Mouse (Mus musculus) midbrain, embryonic 15.5 days (tissue): Measurements from ENCODE around the gene Phf23. TPM values are rescaled to one million over a fixed set of nuclear protein-coding genes. Genes with fewer than 3 reads are reported as not detected.

Experiments used
- ATAC-seq: fragments of 200-750 bp; cut with Nextera tagmentation; replicated peaks from 2 replicates; pipeline ENCODE4 v1.8.0; 2017; ENCODE audit warnings: moderate TSS enrichment
- H3K27ac ChIP-seq: fragments of 300-500 bp; sonication (generic); 2 replicates; pipeline ENCODE4 v1.5.1; 2015; ENCODE audit warnings: mild to moderate bottlenecking, inconsistent platforms
- H3K27me3 ChIP-seq: fragments of 300-500 bp; sonication (generic); replicated peaks from 2 replicates; pipeline ENCODE4 v1.6.1; 2015; ENCODE audit warnings: inconsistent platforms
- H3K36me3 ChIP-seq: fragments of 300-500 bp; sonication (generic); replicated peaks from 2 replicates; pipeline ENCODE4 v1.6.1; 2015; ENCODE audit warnings: inconsistent platforms
- H3K4me1 ChIP-seq: fragments of 300-500 bp; sonication (generic); 2 replicates; pipeline ENCODE4 v1.6.1; 2015; ENCODE audit warnings: inconsistent platforms
- H3K4me2 ChIP-seq: fragments of 300-500 bp; sonication (generic); 2 replicates; pipeline ENCODE4 v1.6.1; 2015; ENCODE audit warnings: inconsistent platforms, mild to moderate bottlenecking, moderate library complexity
- H3K4me3 ChIP-seq: fragments of 300-500 bp; sonication (generic); 2 replicates; pipeline ENCODE4 v1.5.1; 2015; ENCODE audit warnings: mild to moderate bottlenecking, inconsistent platforms
- H3K9ac ChIP-seq: fragments of 300-500 bp; sonication (generic); 2 replicates; pipeline ENCODE4 v1.6.1; 2015; ENCODE audit warnings: mild to moderate bottlenecking, inconsistent platforms
- H3K9me3 ChIP-seq: fragments of 300-500 bp; sonication (generic); 2 replicates; pipeline ENCODE4 v1.6.1; 2016; ENCODE audit warnings: inconsistent platforms
- WGBS: fragments of 180-500 bp; shearing (Covaris S2); methylation state at CpG from one replicate; pipeline ENCODE4 v1.1.7; 2015; ENCODE audit warnings: mixed read lengths; 5-methylcytosine and 5-hydroxymethylcytosine counted together
- polyA plus RNA-seq: library from polyadenylated mRNA; unstranded; fragments of >200 nt; fragmentation: Nextera tagmentation; extraction: Ambion mirVana; gene quantifications from 2 replicates; pipeline ENCODE4 v1.2.1, GENCODE M21; 2015

Gene Phf23
- polyA plus RNA-seq, 1 experiment from 2014 or later: 58.8 TPM

DNA sequence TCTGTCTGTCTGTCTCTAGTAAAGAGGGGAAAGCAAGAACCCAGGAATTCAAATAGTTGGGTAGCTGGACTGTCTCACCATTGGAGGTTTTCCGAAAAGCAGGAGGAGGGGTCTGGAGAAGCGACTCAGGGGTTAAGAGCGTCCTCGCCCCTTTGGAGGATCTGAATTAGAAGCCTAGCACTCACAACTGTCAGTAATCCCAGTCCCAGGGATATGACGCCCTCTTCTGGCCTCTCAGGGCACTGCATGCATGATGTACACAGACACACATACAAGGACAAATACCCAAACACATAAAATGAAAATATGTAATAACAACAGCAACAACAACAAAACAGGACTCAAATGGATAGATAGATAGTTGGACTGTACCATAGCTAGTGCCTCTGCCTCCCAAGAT, 35.0 kb upstream of the Phf23 start:
- WGBS: 28% methylated on average over 5 of the region's 5 CpGs
- H3K27me3 ChIP-seq: peaks cover 53% of the 10 kb centered on the region
- no peaks in the 10 kb centered on the region for H3K36me3 ChIP-seq
- H3K9me3 ChIP-seq: no peaks in the 10 kb centered on the region
- no peak overlapping the region for H3K27ac ChIP-seq
- no peak for ATAC-seq
- no peak overlapping the region for H3K4me3 ChIP-seq
- H3K4me1 ChIP-seq: peaks cover 4% of the 10 kb centered on the region
- H3K4me2 ChIP-seq: no peak overlapping the region
- H3K9ac ChIP-seq: no peak overlapping the region

DNA sequence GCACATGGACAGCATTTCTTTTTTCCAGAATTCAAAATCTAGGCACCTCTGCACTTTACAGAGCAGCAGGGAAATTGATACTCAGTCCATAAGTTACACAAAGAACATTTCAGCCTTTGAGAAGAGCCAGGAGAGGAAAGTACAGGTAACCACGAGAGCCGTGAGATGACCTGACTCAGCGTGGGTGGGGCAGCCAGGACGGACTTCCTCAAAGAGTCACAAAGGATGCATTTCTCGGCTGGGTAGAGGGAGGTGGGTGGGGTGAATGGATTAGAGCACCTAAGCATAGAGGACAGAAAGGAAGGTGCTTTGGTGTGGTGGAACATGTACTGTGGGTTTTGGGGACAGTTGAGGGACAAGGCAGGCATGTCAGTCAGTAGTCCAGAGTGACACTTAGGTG, 33.7 kb upstream of the Phf23 start:
- 56% methylated on average over 5 of the region's 5 CpGs for whole genome bisulfite sequencing
- H3K36me3 ChIP-seq: no peaks in the 10 kb centered on the region
- no peak overlapping the region for H3K9ac ChIP-seq
- H3K4me3 ChIP-seq: no peak overlapping the region
- H3K9me3 ChIP-seq: no peaks in the 10 kb centered on the region
- peaks cover 60% of the 10 kb centered on the region for H3K27me3 ChIP-seq
- peaks cover 12% of the 10 kb centered on the region for H3K4me1 ChIP-seq
- H3K4me2 ChIP-seq: no peak overlapping the region
- no peak for ATAC-seq
- no peak overlapping the region for H3K27ac ChIP-seq

DNA sequence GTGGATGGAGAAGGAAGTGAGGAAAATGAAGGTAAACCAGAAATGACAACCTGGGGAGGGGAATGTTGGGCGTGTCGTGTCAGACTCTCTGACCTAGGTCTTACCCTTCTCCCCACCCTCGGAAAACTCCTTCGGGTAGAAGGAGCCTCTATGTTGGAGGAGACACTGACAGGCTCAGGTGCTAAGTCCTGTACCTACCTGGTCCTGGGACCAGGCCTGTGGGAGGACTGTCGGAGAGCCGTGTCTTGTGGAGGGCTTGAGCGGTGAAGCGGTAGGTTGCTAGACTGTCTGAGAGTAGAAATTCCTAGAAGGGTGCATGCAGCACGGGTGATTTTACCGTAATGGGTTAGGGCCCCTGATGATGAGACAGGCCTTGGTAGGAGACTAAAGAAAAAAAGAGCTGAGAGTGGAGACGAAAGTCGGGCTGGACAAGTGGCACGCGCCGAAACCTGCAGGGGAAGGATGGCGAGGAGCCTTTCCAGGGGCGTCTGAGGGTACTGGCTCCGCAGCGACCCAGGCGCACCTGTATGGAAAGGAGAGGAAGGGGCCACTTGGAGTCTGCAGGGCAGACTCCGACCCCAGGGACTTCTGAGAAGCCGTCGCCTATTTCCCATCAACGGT, 30.8 kb upstream of the Phf23 start, which contains the start of gene Cldn7:
Cldn7 (plus strand) TSS at position 130 of the 621 bp plus-strand sequence.
- no peak within 1 kb of the TSS for H3K9ac ChIP-seq
- WGBS: 14% methylated on average over 24 of the region's 24 CpGs
- 0 out of 2 replicates have a peak, but pooled peaks cover 15% of the 10 kb centered on the region for H3K36me3 ChIP-seq
- peaks cover 75% of the 10 kb centered on the region for H3K27me3 ChIP-seq
- no peak within 1 kb of the TSS for H3K27ac ChIP-seq
- H3K4me1 ChIP-seq: peaks cover 12% of the 10 kb centered on the region
- peak within 1 kb of the TSS; percentile 29 for H3K4me2 ChIP-seq
- no peaks in the 10 kb centered on the region for H3K9me3 ChIP-seq
- no peak for ATAC-seq
- H3K4me3 ChIP-seq: 0 out of 2 replicates have a peak within 1 kb of the TSS, but pooled peaks have one; percentile 11

DNA sequence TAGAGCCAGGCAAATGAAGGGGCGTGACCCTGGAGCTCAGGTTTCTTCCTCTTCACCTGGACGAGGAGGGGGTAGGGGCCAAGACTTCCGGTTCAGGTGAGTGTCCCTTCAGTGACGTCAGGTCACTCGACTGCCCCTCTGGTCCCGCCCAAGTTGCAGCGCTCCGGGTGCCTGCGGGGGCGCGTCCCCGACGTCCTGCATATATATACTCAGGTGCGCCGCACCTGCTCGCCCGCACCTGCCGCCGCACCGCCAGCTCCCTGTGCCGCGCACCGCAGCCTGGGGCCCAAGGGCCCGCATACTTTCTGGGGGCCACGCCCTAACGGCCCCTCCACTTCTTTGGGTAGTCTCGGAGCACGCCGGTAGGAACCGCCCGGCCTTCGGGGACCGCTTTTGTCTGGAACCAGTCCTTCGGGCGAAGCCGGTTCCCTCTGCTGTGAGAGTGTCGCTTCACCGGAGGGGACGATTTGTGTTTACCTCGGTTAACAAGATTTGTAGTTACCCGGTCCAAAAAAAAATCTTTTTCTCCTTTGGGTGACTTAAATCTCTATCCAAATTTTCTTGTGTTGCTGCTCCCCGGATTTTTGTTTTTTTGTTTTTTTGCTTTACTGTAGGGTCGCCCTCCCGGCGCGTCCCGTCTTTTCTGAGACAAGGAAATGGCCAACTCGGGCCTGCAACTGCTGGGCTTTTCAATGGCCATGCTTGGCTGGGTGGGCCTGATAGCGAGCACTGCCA, 30.1 kb upstream of the Phf23 start:
- Histone ChIP-seq H3K4me3 (0 out of 2 replicates have a peak overlapping the region, but pooled peaks have one; percentile 11), H3K36me3 (peaks cover 20% of the 10 kb centered on the region; the same call in 1 of the 2 replicates), H3K9me3 (no peaks in the 10 kb centered on the region), H3K27ac (no peak overlapping the region), H3K27me3 (peaks cover 75% of the 10 kb centered on the region), H3K4me2 (peak overlapping the region; percentile 41), H3K4me1 (peaks cover 12% of the 10 kb centered on the region), H3K9ac (no peak overlapping the region)
- 3% methylated on average over 49 of the region's 49 CpGs for WGBS
- ATAC-seq: no peak

DNA sequence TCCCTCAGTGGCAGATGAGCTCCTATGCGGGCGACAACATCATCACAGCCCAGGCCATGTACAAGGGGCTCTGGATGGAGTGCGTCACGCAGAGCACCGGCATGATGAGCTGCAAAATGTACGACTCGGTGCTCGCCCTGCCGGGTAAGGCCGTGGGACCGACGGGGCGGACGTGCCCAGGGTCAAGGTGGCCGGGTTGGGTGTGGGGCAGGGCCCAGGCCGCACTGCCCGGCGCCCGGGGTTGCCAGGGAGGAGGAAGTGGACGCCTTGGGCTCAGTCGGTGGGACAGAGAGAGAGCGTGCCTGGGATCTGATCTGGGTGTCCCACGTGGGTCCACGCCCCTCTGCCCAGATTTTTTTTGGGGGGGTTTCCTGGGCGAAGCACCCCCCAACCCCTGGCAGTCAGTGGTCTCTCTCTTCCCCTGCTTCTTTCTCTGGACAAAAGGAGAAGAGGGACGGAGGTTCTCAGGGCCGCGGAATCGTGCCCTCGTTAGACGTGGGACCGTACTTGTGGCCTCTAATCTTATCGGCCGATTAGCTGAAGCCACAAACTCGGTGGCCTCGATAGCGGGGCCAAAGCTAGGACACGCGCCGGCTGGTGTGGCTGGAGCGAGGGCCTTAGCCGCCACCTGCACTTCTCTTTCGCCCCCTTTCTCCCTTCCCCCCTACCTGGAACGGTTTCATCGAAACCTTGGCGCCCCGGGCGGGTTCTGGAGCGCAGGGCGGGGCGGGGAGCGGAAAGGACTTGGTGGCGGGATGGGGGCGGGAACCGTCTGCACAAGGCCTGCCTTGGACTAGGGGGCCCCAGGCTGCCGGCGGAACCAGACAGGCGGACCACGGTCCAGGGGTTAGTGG, 29.3 kb upstream of the Phf23 start:
- 0 out of 2 replicates have a peak, but pooled peaks have one; percentile 14 for ATAC-seq
- WGBS: 1% methylated on average over 57 of the region's 59 CpGs
- Histone ChIP-seq H3K9me3 (no peaks in the 10 kb centered on the region), H3K4me2 (peak overlapping the region; percentile 41), H3K4me3 (peak overlapping the region; percentile 26), H3K27ac (no peak overlapping the region), H3K9ac (no peak overlapping the region), H3K27me3 (peaks cover 71% of the 10 kb centered on the region), H3K36me3 (peaks cover 20% of the 10 kb centered on the region; the same call in 1 of the 2 replicates), H3K4me1 (peaks cover 12% of the 10 kb centered on the region)

DNA sequence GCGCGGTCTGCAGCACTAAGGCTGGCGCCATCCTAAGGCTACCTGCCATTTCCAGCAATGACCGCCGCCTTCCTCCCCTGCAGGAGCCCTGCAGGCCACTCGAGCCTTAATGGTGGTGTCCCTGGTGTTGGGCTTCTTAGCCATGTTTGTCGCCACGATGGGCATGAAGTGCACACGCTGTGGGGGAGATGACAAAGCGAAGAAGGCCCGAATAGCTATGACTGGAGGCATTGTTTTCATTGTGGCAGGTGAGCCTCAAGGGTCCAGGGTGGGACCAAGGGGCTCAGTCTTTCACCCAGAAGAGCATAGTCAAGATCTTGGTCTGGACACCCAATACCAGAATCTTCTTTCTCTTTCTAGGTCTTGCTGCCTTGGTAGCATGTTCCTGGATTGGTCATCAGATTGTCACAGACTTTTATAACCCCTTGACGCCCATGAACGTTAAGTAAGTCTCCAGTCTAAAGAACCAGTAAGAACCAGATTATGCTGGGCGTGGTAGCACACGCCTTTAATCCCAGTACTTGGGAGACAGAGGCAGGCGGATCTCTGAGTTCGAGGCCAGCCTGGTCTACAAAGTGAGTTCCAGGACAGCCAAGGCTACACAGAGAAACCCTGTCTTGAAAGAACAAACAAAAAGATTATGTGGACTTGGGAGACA, 28.6 kb upstream of the Phf23 start:
- peak overlapping the region; percentile 26 for H3K4me3 ChIP-seq
- H3K9me3 ChIP-seq: no peaks in the 10 kb centered on the region
- H3K4me1 ChIP-seq: peaks cover 12% of the 10 kb centered on the region
- no peak for ATAC-seq
- H3K4me2 ChIP-seq: peak overlapping the region; percentile 41
- 42% methylated on average over 17 of the region's 17 CpGs for WGBS
- H3K27ac ChIP-seq: no peak overlapping the region
- H3K36me3 ChIP-seq: peaks cover 20% of the 10 kb centered on the region; the same call in 1 of the 2 replicates
- peaks cover 66% of the 10 kb centered on the region for H3K27me3 ChIP-seq
- H3K9ac ChIP-seq: no peak overlapping the region

DNA sequence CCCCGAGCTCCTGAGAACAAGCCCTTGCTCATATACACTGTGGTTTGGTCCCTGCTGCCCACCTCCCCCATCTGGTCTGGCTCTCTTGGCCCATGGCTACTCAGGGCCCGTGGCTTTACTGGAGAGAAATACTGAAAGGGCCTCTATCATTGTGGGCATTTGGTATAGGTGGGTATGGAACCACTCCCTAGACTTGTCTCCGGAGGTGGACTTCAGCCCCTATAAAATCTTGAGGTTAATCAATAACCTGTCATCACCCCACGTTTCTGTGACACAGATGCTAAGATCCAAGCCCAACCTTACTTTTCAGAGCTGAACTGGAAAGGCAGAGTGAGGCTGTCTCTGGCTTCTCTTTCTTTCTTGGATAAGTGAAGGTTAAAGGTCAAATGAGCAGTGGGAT, 26.8 kb upstream of the Phf23 start:
- Histone ChIP-seq H3K4me3 (no peak overlapping the region), H3K27me3 (peaks cover 49% of the 10 kb centered on the region), H3K4me2 (no peak overlapping the region), H3K9ac (no peak overlapping the region), H3K36me3 (peaks cover 27% of the 10 kb centered on the region), H3K27ac (no peak overlapping the region), H3K9me3 (no peaks in the 10 kb centered on the region), H3K4me1 (peaks cover 12% of the 10 kb centered on the region)
- ATAC-seq: no peak
- 89% methylated on average over 4 of the region's 4 CpGs for WGBS

DNA sequence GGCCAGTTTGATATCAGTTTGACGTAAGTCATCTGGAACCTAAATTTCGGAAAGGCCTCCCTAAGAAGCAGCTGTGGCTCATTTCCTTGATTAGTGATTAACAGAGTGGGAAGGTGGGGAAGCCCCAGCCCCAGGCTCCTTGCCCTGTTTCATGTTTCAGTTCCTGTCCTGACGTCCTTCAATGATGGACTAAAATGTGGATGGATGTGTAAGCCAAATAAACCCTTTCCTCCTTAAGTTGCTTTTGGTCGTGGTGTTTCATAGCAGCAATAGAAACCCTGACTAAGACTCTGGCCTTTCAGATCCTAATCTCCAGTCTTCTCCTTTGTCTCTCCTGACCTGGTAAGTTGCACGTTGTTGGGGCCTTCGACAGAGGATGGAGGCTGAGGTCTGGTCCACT, 25.4 kb upstream of the Phf23 start:
- H3K9me3 ChIP-seq: no peaks in the 10 kb centered on the region
- H3K4me2 ChIP-seq: no peak overlapping the region
- H3K27me3 ChIP-seq: peaks cover 34% of the 10 kb centered on the region
- H3K27ac ChIP-seq: no peak overlapping the region
- no peak for ATAC-seq
- 86% methylated on average over 6 of the region's 6 CpGs for WGBS
- H3K4me1 ChIP-seq: peaks cover 11% of the 10 kb centered on the region
- H3K36me3 ChIP-seq: peaks cover 41% of the 10 kb centered on the region
- no peak overlapping the region for H3K4me3 ChIP-seq
- H3K9ac ChIP-seq: no peak overlapping the region

DNA sequence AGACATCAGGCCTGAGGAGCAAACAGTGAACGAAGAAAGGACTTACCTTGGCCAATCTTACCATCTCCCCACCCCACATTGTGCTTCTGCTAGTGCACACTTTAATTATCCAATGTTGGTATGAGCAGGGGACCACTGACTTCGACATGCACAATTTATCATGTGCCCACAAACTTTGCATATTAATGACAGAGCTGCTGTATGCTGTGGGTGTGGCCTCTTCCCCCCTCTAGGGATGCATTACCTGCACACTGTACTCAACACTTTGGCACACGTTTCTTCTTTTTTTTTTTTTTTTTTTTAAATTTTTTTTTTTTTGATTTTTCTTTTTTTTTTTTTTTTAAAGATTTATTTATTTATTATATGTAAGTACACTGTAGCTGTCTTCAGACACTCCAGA, 24.8 kb upstream of the Phf23 start:
- Histone ChIP-seq H3K27me3 (peaks cover 29% of the 10 kb centered on the region), H3K9me3 (no peaks in the 10 kb centered on the region), H3K9ac (no peak overlapping the region), H3K4me1 (peaks cover 8% of the 10 kb centered on the region), H3K27ac (no peak overlapping the region), H3K36me3 (peaks cover 45% of the 10 kb centered on the region), H3K4me2 (no peak overlapping the region), H3K4me3 (no peak overlapping the region)
- 84% methylated on average over 3 of the region's 3 CpGs for WGBS
- no peak for ATAC-seq

DNA sequence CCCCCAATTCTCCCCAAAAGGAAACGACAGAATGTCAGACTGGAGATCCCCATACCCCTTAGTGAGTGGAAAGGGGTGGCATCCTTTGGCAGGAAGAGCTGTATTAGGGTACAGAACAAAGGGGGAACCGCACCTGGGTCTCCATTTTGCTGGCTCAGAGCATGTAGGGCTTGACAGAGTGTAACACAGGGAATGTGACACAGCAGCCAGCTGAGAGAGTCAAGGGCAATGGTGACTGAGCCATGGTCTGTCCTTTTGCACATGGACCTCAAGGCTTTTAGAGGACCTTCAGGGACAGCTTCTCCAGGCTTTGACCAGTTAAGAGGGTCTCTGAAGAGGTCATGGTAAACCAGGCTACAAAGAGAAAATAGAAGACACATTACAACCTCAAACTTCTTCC, 20.7 kb upstream of the Phf23 start:
- no peak overlapping the region for H3K4me3 ChIP-seq
- ATAC-seq: no peak
- 91% methylated on average over 2 of the region's 2 CpGs for WGBS
- peaks cover 10% of the 10 kb centered on the region for H3K4me1 ChIP-seq
- H3K27ac ChIP-seq: no peak overlapping the region
- no peak overlapping the region for H3K9ac ChIP-seq
- no peak overlapping the region for H3K4me2 ChIP-seq
- no peaks in the 10 kb centered on the region for H3K27me3 ChIP-seq
- H3K36me3 ChIP-seq: peaks cover 30% of the 10 kb centered on the region
- no peaks in the 10 kb centered on the region for H3K9me3 ChIP-seq

DNA sequence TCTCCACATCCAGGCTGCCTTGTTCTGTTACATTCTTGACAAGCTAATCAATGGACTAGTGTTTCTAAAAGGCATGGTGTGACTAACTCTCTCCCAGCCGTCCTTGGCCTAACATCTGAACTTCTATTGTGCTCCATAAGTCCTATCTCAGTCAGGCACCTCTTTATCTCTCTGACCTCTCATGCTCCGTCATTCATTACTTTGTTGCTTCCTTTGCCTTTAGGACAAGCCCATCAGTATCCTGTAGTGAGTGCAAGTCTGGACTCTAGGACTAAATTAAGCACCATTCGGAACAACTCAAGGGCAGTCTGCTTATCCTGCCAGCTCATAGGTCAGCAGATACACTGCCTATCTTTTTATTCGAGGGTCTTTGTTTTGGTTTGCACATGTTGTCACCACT, 19.3 kb upstream of the Phf23 start:
- H3K36me3 ChIP-seq: peaks cover 25% of the 10 kb centered on the region
- H3K27me3 ChIP-seq: no peaks in the 10 kb centered on the region
- H3K9me3 ChIP-seq: no peaks in the 10 kb centered on the region
- 91% methylated on average over 4 of the region's 4 CpGs for WGBS
- peaks cover 10% of the 10 kb centered on the region for H3K4me1 ChIP-seq
- no peak overlapping the region for H3K4me3 ChIP-seq
- no peak overlapping the region for H3K9ac ChIP-seq
- no peak overlapping the region for H3K4me2 ChIP-seq
- no peak for ATAC-seq
- no peak overlapping the region for H3K27ac ChIP-seq

DNA sequence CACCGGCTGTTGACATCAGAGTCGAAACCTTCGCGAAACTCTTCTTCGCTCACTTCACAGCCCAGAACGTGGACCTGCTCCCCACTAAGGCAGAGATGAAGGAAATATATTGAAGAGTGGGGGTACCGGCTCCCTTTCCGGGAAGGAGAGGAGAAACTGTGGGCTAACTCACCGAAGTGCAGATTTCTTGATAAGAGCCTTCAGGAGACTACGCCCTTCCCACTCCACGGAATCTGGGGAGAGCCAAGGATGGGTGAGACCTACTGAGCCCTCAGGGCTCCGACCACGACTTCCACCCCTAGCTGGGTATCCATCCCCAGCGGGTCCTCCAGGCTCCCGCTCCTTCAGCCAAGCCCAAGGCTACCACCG, 15.8 kb upstream of the Phf23 start:
- Histone ChIP-seq H3K36me3 (peaks cover 14% of the 10 kb centered on the region), H3K4me1 (peaks cover 33% of the 10 kb centered on the region), H3K27ac (peak overlapping the region; percentile 100), H3K27me3 (no peaks in the 10 kb centered on the region), H3K4me2 (peak overlapping the region; percentile 86), H3K9me3 (no peaks in the 10 kb centered on the region), H3K4me3 (peak overlapping the region; percentile 96), H3K9ac (peak overlapping the region; percentile 99)
- no peak for ATAC-seq
- WGBS: 2% methylated on average over 16 of the region's 16 CpGs
